Mouse (Mus musculus): Measurements from ENCODE around the gene Bgn. TPM values are rescaled to one million over a fixed set of nuclear protein-coding genes. Genes with fewer than 3 reads are reported as not detected.

Gene Bgn
- polyA plus RNA-seq (2012; rRNA removed) = 656 and 780 TPM in 2 replicates

DNA sequence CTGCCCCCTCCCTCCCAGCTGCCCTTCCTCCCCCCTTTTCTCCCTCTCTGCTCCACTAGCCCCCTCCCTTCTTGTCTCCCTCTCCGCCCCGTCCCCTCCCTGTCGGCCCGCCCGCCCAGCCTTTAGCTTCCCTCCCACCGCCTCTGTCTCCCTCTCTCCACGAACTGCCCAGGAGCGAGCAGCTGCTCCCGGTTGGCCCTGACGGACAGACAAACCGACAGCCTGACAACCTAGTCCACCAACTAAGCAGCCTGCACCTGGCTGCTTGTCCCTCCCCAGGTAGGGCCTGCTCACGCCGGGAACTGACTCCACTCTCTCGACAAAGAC lies at the start of gene Bgn:
Gene Bgn (plus strand): TSS at position 119 of the 327 bp plus-strand sequence.
- peaks cover 4% of the 10 kb centered on the region; the same call in 1 of the 2 replicates for H3K4me1 ChIP-seq (ENCODE audit: control insufficient read depth, insufficient read depth, low read length)
- TF ChIP-seq CTCF (IDR thresholded peaks at IDR 0.05; ENCODE audit: insufficient read depth, low read length) = no peak
- TF ChIP-seq POLR2A (IDR thresholded peaks at IDR 0.05; ENCODE audit: borderline replicate concordance, extremely low read depth, low read depth, low read length) = peak; percentile 57; the same call in 1 of the 2 replicates
- DNase-seq = no peak
- 40% methylated on average over 11 of the region's 14 CpGs for WGBS
- H3K4me3 ChIP-seq (replicated peaks; ENCODE audit: extremely low read depth, low read depth, low read length) = peak within 1 kb of the TSS; percentile 65

- TF ChIP-seq CTCF (IDR thresholded peaks at IDR 0.05; ENCODE audit: insufficient read depth, low read length) (no peak), POLR2A (IDR thresholded peaks at IDR 0.05; ENCODE audit: borderline replicate concordance, extremely low read depth, low read depth, low read length) (no peak)
- H3K4me1 ChIP-seq (ENCODE audit: control insufficient read depth, insufficient read depth, low read length) = no peaks in the 10 kb centered on the region
- no peak for DNase-seq
- 63% methylated on average over 11 of the region's 11 CpGs for WGBS
- no peak within 1 kb of the TSS for H3K4me3 ChIP-seq (replicated peaks; ENCODE audit: extremely low read depth, low read depth, low read length)
Measured at GRCm38 (mm10) chrX:73435252-73435651, 48.1 kb upstream of the Bgn start, which contains the start of gene Trex2. Gene Trex2, minus strand, starts transcription at chrX:73435344.

DNA sequence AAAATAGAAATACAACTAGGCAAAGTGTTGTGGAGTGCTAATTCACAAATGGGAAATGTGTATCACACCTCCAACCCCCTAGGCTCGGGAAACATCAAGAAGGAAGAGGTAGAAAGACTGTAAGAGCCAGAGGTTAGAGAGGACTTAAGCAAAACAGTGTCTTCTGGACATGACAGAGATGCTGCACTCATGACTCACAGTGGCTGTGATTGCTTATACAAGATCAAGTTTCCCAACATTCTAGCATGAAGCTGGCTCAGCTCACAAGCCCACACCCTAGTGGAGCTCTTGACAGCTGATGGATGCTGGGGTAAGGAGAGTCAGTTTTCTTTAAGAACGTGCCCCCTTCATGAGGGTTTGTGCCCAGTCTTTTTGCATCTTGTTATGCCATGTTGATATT lies 42.0 kb upstream of the Bgn start:
- DNase-seq = no peak
- 40% methylated on average over 2 of the region's 2 CpGs for WGBS
- Histone ChIP-seq H3K4me1 (ENCODE audit: control insufficient read depth, insufficient read depth, low read length) (no peaks in the 10 kb centered on the region), H3K4me3 (replicated peaks; ENCODE audit: extremely low read depth, low read depth, low read length) (no peak overlapping the region)
- TF ChIP-seq CTCF (IDR thresholded peaks at IDR 0.05; ENCODE audit: insufficient read depth, low read length) = no peak
- no peak for TF ChIP-seq POLR2A (IDR thresholded peaks at IDR 0.05; ENCODE audit: borderline replicate concordance, extremely low read depth, low read depth, low read length)

DNA sequence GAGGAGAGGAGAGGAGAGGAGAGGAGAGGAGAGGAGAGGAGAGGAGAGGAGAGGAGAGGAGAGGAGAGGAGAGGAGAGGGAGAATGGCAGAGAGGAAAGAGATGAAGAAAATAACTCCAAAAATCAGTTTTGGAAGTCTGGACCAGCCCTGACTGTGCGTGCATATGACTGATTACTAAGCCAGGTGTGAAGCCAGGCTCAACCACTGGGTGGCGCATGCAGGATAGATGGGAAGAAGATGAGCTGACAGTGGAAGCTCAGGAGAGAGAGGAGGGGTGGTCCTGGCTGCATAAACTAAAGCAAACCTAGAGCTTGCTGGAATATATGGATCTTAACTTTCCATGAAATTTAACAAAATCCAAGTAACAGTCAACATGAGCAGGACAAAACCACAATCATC lies 31.5 kb upstream of the Bgn start:
- peak; percentile 50 for DNase-seq
- Histone ChIP-seq H3K4me1 (ENCODE audit: control insufficient read depth, insufficient read depth, low read length) (no peaks in the 10 kb centered on the region), H3K4me3 (replicated peaks; ENCODE audit: extremely low read depth, low read depth, low read length) (no peak overlapping the region)
- 28% methylated on average over 2 of the region's 2 CpGs for WGBS
- TF ChIP-seq POLR2A (IDR thresholded peaks at IDR 0.05; ENCODE audit: borderline replicate concordance, extremely low read depth, low read depth, low read length) = no peak
- TF ChIP-seq CTCF (IDR thresholded peaks at IDR 0.05; ENCODE audit: insufficient read depth, low read length) = peak; percentile 87

DNA sequence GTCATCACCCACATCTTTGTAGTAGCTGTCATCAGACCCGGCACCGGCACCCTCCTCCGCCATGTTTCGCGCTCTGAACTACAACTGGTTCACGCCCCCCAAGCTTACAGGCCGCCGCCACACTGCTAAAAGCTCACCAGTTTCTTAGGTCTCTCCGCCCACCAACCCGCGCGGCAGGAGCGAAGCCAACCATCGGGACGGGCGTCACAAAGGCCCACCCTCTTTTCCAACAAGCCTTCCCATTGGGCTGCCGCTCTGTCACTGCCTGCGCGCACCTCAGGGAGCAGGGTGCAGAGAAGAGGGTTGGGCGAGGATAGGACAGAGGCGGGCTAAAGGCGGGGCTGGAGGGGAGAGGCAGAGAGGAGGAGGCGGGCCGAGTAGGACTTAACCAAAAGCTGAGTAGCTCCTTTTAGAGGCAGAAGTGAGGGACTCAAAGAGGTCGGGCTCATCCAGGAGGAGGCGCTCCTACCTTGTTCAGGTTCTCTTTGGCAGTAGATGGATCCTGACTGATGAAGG lies 24.5 kb upstream of the Bgn start, which contains the start of gene Haus7:
Gene Haus7 (minus strand): TSS at position 168 of the 516 bp plus-strand sequence.
- peak; percentile 80 for DNase-seq
- peak; percentile 27; the same call in 1 of the 2 replicates for TF ChIP-seq POLR2A (IDR thresholded peaks at IDR 0.05; ENCODE audit: borderline replicate concordance, extremely low read depth, low read depth, low read length)
- peak; percentile 69 for TF ChIP-seq CTCF (IDR thresholded peaks at IDR 0.05; ENCODE audit: insufficient read depth, low read length)
- peak within 1 kb of the TSS; percentile 72 for H3K4me3 ChIP-seq (replicated peaks; ENCODE audit: extremely low read depth, low read depth, low read length)
- no peaks in the 10 kb centered on the region for H3K4me1 ChIP-seq (ENCODE audit: control insufficient read depth, insufficient read depth, low read length)
- WGBS = 28% methylated on average over 26 of the region's 26 CpGs

DNA sequence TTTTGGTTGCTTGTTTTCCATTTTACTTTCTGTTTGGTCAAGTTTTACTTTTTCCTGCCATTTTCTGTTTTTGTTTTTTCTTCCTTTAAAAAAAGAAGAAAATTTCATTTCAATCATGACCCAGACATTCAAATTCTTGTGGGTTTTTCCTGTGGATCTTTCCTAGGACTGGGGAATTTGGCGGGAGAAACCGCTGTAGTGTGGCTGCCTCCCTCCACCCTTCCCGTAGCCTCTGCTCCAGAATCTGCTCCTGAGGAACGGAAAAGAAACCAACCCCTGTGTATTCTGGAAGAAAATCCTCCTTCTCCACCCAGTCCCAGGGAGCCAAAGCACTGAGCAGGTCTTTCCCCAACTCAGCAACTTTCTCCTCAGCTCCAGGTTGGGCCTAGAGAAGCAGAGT lies 22.6 kb upstream of the Bgn start:
- 78% methylated on average over 4 of the region's 4 CpGs for WGBS
- Histone ChIP-seq H3K4me1 (ENCODE audit: control insufficient read depth, insufficient read depth, low read length) (no peaks in the 10 kb centered on the region), H3K4me3 (replicated peaks; ENCODE audit: extremely low read depth, low read depth, low read length) (no peak overlapping the region)
- TF ChIP-seq CTCF (IDR thresholded peaks at IDR 0.05; ENCODE audit: insufficient read depth, low read length) (no peak), POLR2A (IDR thresholded peaks at IDR 0.05; ENCODE audit: borderline replicate concordance, extremely low read depth, low read depth, low read length) (no peak)
- no peak for DNase-seq

GRCm38 (mm10) chrX:73465483-73466186 lies 17.8 kb upstream of the Bgn start:
- TF ChIP-seq CTCF (IDR thresholded peaks at IDR 0.05; ENCODE audit: insufficient read depth, low read length) (no peak), POLR2A (IDR thresholded peaks at IDR 0.05; ENCODE audit: borderline replicate concordance, extremely low read depth, low read depth, low read length) (no peak)
- Histone ChIP-seq H3K4me3 (replicated peaks; ENCODE audit: extremely low read depth, low read depth, low read length) (no peak overlapping the region), H3K4me1 (ENCODE audit: control insufficient read depth, insufficient read depth, low read length) (no peaks in the 10 kb centered on the region)
- no peak for DNase-seq
- 51% methylated on average over 9 of the region's 9 CpGs for WGBS

DNA sequence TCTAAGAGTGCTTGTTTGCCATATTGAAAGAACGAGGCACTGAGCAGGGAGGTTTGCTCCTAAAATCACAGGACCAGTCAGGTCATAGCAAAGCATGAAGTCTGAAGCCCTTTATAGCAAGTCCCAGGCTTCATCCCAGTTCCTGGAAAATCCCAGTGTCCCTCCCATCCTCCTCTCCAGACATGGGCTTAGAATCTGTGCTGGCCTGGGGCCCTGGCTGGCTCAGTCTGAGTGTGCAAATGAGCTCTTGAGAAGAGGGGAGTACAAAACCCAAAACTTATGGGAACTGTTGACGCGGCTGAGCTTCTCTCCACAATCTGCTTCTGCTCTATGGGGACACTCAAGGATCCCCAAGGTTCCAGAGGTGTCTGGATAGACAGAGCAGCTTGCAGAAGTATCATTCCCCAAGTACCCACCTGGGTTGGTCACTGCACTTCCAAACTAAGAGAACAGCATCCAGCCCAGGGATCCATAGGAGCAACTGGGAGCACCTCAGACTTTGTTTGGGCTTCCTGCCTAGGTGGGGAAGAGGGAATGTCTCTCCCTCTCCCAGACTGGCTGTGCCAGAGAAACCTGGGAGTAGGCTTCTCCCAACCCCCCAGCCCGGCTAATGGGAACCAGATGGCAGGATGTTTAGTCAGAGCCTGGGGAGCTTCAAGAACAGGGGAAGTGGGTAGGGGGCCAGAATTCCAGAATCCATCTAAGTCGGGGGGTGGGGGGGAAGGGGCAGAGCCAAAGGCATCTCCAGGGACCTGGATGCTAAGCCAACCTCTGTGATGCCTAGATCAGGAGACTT lies 15.8 kb upstream of the Bgn start:
- no peak for TF ChIP-seq CTCF (IDR thresholded peaks at IDR 0.05; ENCODE audit: insufficient read depth, low read length)
- no peak for TF ChIP-seq POLR2A (IDR thresholded peaks at IDR 0.05; ENCODE audit: borderline replicate concordance, extremely low read depth, low read depth, low read length)
- no peak for DNase-seq

GRCm38 (mm10) chrX:73468330-73468729 lies 15.1 kb upstream of the Bgn start:
- no peak for TF ChIP-seq CTCF (IDR thresholded peaks at IDR 0.05; ENCODE audit: insufficient read depth, low read length)
- no peak for TF ChIP-seq POLR2A (IDR thresholded peaks at IDR 0.05; ENCODE audit: borderline replicate concordance, extremely low read depth, low read depth, low read length)
- DNase-seq = no peak
- H3K4me1 ChIP-seq (ENCODE audit: control insufficient read depth, insufficient read depth, low read length) = no peaks in the 10 kb centered on the region
- 66% methylated on average over 3 of the region's 3 CpGs for WGBS
- no peak overlapping the region for H3K4me3 ChIP-seq (replicated peaks; ENCODE audit: extremely low read depth, low read depth, low read length)

More for the DNA sequence above, 15.8 kb upstream of the Bgn start:
- 60% methylated on average over 5 of the region's 5 CpGs for WGBS
- H3K4me1 ChIP-seq (ENCODE audit: control insufficient read depth, insufficient read depth, low read length) = no peaks in the 10 kb centered on the region
- no peak overlapping the region for H3K4me3 ChIP-seq (replicated peaks; ENCODE audit: extremely low read depth, low read depth, low read length)
